Comparison of ENCODE assay signal across 24 mouse cellular contexts in the genomic region with DNA sequence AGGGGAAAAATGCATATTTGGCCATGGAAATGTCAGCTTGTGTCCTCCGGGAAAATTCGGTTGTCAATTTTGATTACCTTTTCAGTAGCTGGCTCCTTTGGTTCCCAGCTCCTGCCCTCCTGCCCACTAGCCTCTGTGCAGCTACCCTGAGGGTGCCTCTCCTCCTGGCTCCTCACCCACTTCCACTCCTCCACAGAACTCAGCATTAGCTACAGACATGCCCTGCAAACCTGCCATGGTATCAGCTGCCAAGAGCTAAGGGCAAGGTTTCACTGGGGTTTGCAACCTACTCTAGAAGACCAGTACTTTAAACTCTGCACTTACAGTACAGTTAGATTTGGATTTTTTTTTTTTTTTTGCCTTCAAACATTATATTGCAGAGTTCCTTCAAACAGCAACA. TPM values are rescaled to one million over a fixed set of nuclear protein-coding genes. Genes with fewer than 3 reads are reported as not detected.
A peak's percentile ranks its signal among the peaks of the same experiment; 100 is the strongest.
DNase-seq lines count a peak whose midpoint lies in the region; TF ChIP-seq lines count a peak whose summit lies in the region.
"Had no signal": no experiment of that assay in that cellular context is flagged by ENCODE, and none has a peak within 500 bp of the region (broad histone marks: within the 10 kb centered on the region; RNA-seq: fewer than 3 reads in every experiment).

No protein-coding gene starts in this region.

- H3K27me3 ChIP-seq in midbrain, embryonic 10.5 days (ENCODE audit: low read depth, poor library complexity, severe bottlenecking) = no peaks in the 10 kb centered on the region
- H3K27me3 ChIP-seq: heart, embryonic 15.5 days; hindbrain, embryonic 12.5 days; intestine, embryonic 15.5 days; liver, embryonic 12.5 days had no signal

- 93% methylated on average over 2 of the region's 2 CpGs for WGBS in midbrain, embryonic 10.5 days

- H3K36me3 ChIP-seq in midbrain, embryonic 10.5 days = no peaks in the 10 kb centered on the region
- H3K36me3 ChIP-seq: heart, embryonic 10.5 days; heart, embryonic 15.5 days; hindbrain, embryonic 12.5 days; intestine, embryonic 15.5 days; liver, embryonic 12.5 days had no signal

- H3K4me3 ChIP-seq in layer of hippocampus, adult 2 months = no peak overlapping the region
- no peak overlapping the region for H3K4me3 ChIP-seq in midbrain, embryonic 10.5 days
- H3K4me3 ChIP-seq: erythroblast, embryonic 14.5 days; gastrocnemius, adult 2 months; heart, embryonic 10.5 days; heart, embryonic 15.5 days; hindbrain, embryonic 12.5 days; intestine, embryonic 15.5 days; left cerebral cortex, adult 2 months; liver, embryonic 12.5 days had no signal

- TF ChIP-seq CTCF in layer of hippocampus, adult 2 months (conservative IDR thresholded peaks at IDR 0.05) = no peak

- peak overlapping the region; percentile 8; the same call in 1 of the 2 replicates for H3K27ac ChIP-seq in layer of hippocampus, adult 2 months
- no peak overlapping the region for H3K27ac ChIP-seq in midbrain, embryonic 10.5 days (replicated peaks)
- H3K27ac ChIP-seq: gastrocnemius, adult 2 months; heart, embryonic 10.5 days; heart, embryonic 15.5 days; hindbrain, embryonic 12.5 days; hindbrain, postnatal 0 days; intestine, embryonic 15.5 days; left cerebral cortex, adult 2 months; liver, embryonic 12.5 days; macrophage had no signal

- H3K4me1 ChIP-seq in midbrain, embryonic 10.5 days = peaks cover 16% of the 10 kb centered on the region
- H3K4me1 ChIP-seq: intestine, embryonic 15.5 days; liver, embryonic 12.5 days had no signal

- H3K9me3 ChIP-seq in midbrain, embryonic 10.5 days (replicated peaks) = no peaks in the 10 kb centered on the region
- H3K9me3 ChIP-seq: heart, embryonic 10.5 days; heart, embryonic 15.5 days; hindbrain, embryonic 12.5 days; intestine, embryonic 15.5 days; liver, embryonic 12.5 days had no signal

- intact Hi-C loops in heart, postnatal 10 days (cut with DNase I) = no loop called here

- peak; percentile 56 for DNase-seq in heart, adult 11 months
- no peak for DNase-seq in heart, postnatal 10 days
- no peak for DNase-seq in layer of hippocampus, adult 2 months (ENCODE audit: low spot score in 2 of 2)
- no peak for DNase-seq in layer of hippocampus, postnatal 10 days (ENCODE audit: low spot score in 2 of 2)
- DNase-seq in gonadal fat pad, adult 2 months (ENCODE audit: low read depth) = peak; percentile 38
- peak; percentile 45 for DNase-seq in kidney, postnatal 14 days
- DNase-seq in midbrain, embryonic 10.5 days (ENCODE audit: low spot score) = no peak
- no peak for DNase-seq in gastrocnemius, adult 8-10 months (ENCODE audit: low spot score in 2 of 2)
- DNase-seq: adrenal gland, adult 2 months; adrenal gland, postnatal 36 days; gastrocnemius, adult 2 months; heart, postnatal 36 days; liver, postnatal 0 days had no signal

RNA-seq across cellular contexts. Expression of gene Slc1a1, which starts 44.6 kb away (rescaled TPM):
- total RNA-seq in heart, postnatal 10 days (2021) = under 1 TPM; 0.45 to 0.89 TPM
- total RNA-seq in layer of hippocampus, adult 2 months (2021) = 100 to 1,000 TPM; 139 to 149 TPM
- 100 to 1,000 TPM; 103 to 104 TPM for total RNA-seq in layer of hippocampus, postnatal 10 days (2021)
- polyA plus RNA-seq in gonadal fat pad, adult 2 months (2012; rRNA removed) = 123 and 133 TPM in 2 replicates
- 0.54 and 0.66 TPM in 2 replicates for polyA plus RNA-seq in midbrain, embryonic 10.5 days (2016; fragmentation: Nextera tagmentation; extraction: Ambion mirVana)
- total RNA-seq in gastrocnemius, adult 8-10 months (2022) = 1 to 10 TPM; 2.3 to 2.9 (median 2.6) TPM
- total RNA-seq: granulocyte monocyte progenitor cell, adult 5-6 weeks; megakaryocyte-erythroid progenitor cell, adult 5-6 weeks had no signal
- polyA plus RNA-seq: erythroblast, embryonic 14.5 days; macrophage had no signal

Comparison
In these comparisons a context has a peak if more than half of its experiments do, and no peak if none do; other contexts are left out.
1. DNase-seq: peak in heart, adult 11 months (single experiment), gonadal fat pad, adult 2 months (single experiment) and kidney, postnatal 14 days (single experiment); none in heart, postnatal 10 days (0 of 2), layer of hippocampus, adult 2 months (0 of 2), layer of hippocampus, postnatal 10 days (0 of 2), midbrain, embryonic 10.5 days (single experiment) and gastrocnemius, adult 8-10 months (0 of 2).
2. RNA of gene Slc1a1, which starts 44.6 kb away (total RNA-seq): 139 to 149 TPM in layer of hippocampus, adult 2 months and 103 to 104 TPM in layer of hippocampus, postnatal 10 days; 2.3 to 2.9 TPM in gastrocnemius, adult 8-10 months and 0.45 to 0.89 TPM in heart, postnatal 10 days; every median in the first group is over 10 times any median in the second.